Mouse (Mus musculus) lung, embryonic 14.5 days (tissue): ENCODE measurements at regions not wholly inside any gene's neighbourhood (a gene's known extent, or its start where the extent isn't known, plus 50 kb on each side); places are given as distances from the start of the nearest gene placed in this dataset.
"Not testable (repeated sequence)": the region's sequence is repeated elsewhere in the genome, so short reads cannot be mapped to it uniquely, and the experiment has no call there.

Source experiments
- ATAC-seq: fragments of 200-750 bp; cut with Nextera tagmentation; 2 replicates; pipeline ENCODE4 v1.8.0; 2017; ENCODE audit warnings: mild to moderate bottlenecking, moderate TSS enrichment, moderate library complexity; ENCODE audit not compliant: insufficient read depth
- DNase-seq: peaks from one replicate; pipeline ENCODE4 v3.0.0-alpha.2; 2015
- H3K27ac ChIP-seq: fragments of 300-500 bp; sonication (generic); 2 replicates; pipeline ENCODE4 v1.5.1; 2014; ENCODE audit warnings: low read depth, mild to moderate bottlenecking, moderate library complexity
- H3K27me3 ChIP-seq: fragments of 300-500 bp; sonication (generic); 2 replicates; pipeline ENCODE4 v1.6.1; 2014; ENCODE audit warnings: low read length, control low read depth; ENCODE audit not compliant: insufficient read depth
- H3K36me3 ChIP-seq: fragments of 300-500 bp; sonication (generic); 2 replicates; pipeline ENCODE4 v1.6.1; 2014; ENCODE audit warnings: control low read depth; ENCODE audit not compliant: insufficient read depth
- H3K4me1 ChIP-seq: fragments of 300-500 bp; sonication (generic); 2 replicates; pipeline ENCODE4 v1.6.1; 2014; ENCODE audit warnings: antibody characterized with exemption, control low read depth; ENCODE audit not compliant: insufficient read depth
- H3K4me2 ChIP-seq: fragments of 300-500 bp; sonication (generic); 2 replicates; pipeline ENCODE4 v1.6.1; 2014; ENCODE audit warnings: mild to moderate bottlenecking
- H3K4me3 ChIP-seq: fragments of 300-500 bp; sonication (generic); 2 replicates; pipeline ENCODE4 v1.5.1; 2014; ENCODE audit warnings: low read depth, low read length
- H3K9ac ChIP-seq: fragments of 300-500 bp; sonication (generic); 2 replicates; pipeline ENCODE4 v1.6.1; 2014
- H3K9me3 ChIP-seq: fragments of 300-500 bp; sonication (generic); 2 replicates; pipeline ENCODE4 v1.6.1; 2016; ENCODE audit warnings: low read depth, low read length, control low read depth
- CTCF ChIP-seq: IDR thresholded peaks from 2 replicates; pipeline ENCODE4 v1.5.1; 2016; ENCODE audit warnings: antibody characterized with exemption, low read depth
- WGBS: fragments of 180-500 bp; shearing (Covaris S2); extraction: QIAGEN DNeasy Blood & Tissue Kit; methylation state at CpG from one replicate; pipeline ENCODE4 v1.1.7; 2014; 5-methylcytosine and 5-hydroxymethylcytosine counted together

GRCm38 (mm10) chr7:58445781-58446180 is 210.2 kb upstream of the Atp10a start:
- Histone ChIP-seq H3K36me3 (no peaks in the 10 kb centered on the region), H3K27ac (no peak overlapping the region), H3K9ac (no peak overlapping the region), H3K4me1 (no peaks in the 10 kb centered on the region), H3K27me3 (no peaks in the 10 kb centered on the region), H3K4me3 (no peak overlapping the region), H3K9me3 (no peaks in the 10 kb centered on the region), H3K4me2 (no peak overlapping the region)
- DNase-seq = no peak
- TF ChIP-seq CTCF = no peak
- no peak for ATAC-seq
- WGBS = 68% methylated on average over 1 of the region's 1 CpGs

- Histone ChIP-seq H3K27ac (no peak overlapping the region), H3K9me3 (no peaks in the 10 kb centered on the region), H3K9ac (no peak overlapping the region), H3K4me3 (no peak overlapping the region), H3K4me1 (no peaks in the 10 kb centered on the region), H3K4me2 (no peak overlapping the region), H3K36me3 (no peaks in the 10 kb centered on the region), H3K27me3 (no peaks in the 10 kb centered on the region)
- no peak for TF ChIP-seq CTCF
- DNase-seq (no peak), ATAC-seq (no peak)
Observed at GRCm38 (mm10) chr7:58446261-58446660, 209.7 kb upstream of the Atp10a start.

DNA sequence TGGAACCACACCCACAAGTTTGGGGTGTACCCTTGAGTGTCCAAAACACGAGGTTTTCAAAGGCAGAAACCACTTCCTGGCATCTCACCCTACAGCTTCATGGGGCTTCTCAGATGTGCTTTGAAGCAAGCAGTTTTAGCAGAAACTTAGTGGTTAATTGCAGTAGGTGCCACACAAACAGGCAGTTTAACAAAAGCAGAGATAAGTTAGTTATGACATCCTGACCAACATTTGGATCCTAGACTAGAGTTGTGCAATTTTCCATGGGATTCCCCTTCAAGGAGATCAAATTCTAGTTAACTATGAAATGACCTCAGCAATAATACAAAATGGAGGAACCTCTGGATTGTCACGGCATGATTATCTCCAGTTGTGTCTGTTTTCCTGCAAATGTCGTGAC is 207.2 kb upstream of the Atp10a start:
- H3K4me1 ChIP-seq = no peaks in the 10 kb centered on the region
- H3K36me3 ChIP-seq = no peaks in the 10 kb centered on the region
- WGBS = 58% methylated on average over 3 of the region's 3 CpGs
- H3K27ac ChIP-seq = no peak overlapping the region
- H3K27me3 ChIP-seq = no peaks in the 10 kb centered on the region
- no peak for ATAC-seq
- no peak overlapping the region for H3K4me2 ChIP-seq
- no peak overlapping the region for H3K9ac ChIP-seq
- no peak overlapping the region for H3K4me3 ChIP-seq
- DNase-seq = no peak
- TF ChIP-seq CTCF = no peak
- no peaks in the 10 kb centered on the region for H3K9me3 ChIP-seq

DNA sequence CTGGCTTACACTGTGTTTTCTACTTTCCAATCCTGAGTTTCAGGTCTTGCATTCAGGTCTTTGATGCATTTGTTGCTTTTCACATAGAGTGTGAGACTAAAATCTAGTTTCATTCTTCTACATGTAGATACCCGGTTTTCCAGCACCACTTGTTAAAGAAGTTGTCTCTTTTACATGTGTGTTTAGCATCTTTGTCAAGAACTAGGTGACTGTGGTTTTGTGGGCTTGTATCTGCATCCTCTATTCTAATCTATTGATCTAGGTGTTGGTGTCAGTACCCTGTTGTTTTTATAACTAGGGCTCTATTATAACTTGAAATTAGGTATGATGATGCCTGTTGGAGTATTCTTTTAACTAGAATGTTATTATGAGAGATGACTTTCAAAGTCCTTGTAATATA is 204.0 kb upstream of the Atp10a start:
- Histone ChIP-seq H3K4me1 (no peaks in the 10 kb centered on the region), H3K4me3 (no peak overlapping the region), H3K4me2 (no peak overlapping the region), H3K27me3 (no peaks in the 10 kb centered on the region), H3K27ac (no peak overlapping the region), H3K9me3 (no peaks in the 10 kb centered on the region), H3K9ac (no peak overlapping the region), H3K36me3 (no peaks in the 10 kb centered on the region)
- ATAC-seq (no peak), DNase-seq (no peak)
- no peak for TF ChIP-seq CTCF
- WGBS = 52% methylated on average over 1 of the region's 1 CpGs

GRCm38 (mm10) chr7:58458146-58458545 is 197.8 kb upstream of the Atp10a start:
- H3K36me3 ChIP-seq, H3K4me3 ChIP-seq, H3K27ac ChIP-seq, H3K9me3 ChIP-seq, DNase-seq, H3K4me2 ChIP-seq, H3K9ac ChIP-seq, H3K27me3 ChIP-seq, H3K4me1 ChIP-seq, ATAC-seq: not testable (repeated sequence)
- WGBS = 90% methylated on average over 3 of the region's 3 CpGs

DNA sequence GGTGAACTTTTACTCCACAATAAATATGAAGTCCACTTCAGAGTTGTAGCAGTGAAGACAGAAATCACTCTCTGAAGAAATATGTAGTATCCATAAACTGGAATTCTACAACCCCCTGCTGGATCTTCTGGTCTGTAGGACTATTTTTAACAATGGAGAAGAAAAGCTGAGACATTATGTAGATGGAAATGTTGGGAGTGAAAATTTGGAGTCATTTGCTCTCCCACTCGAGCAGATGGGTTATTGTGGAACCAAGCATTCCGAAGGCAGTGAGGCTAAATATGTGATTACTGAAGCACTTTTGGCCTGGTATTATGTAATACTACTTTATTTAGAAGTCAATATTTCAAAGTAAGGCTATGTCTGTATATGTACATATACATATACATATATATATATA is 195.0 kb upstream of the Atp10a start:
- DNase-seq (no peak), ATAC-seq (no peak)
- no peak overlapping the region for H3K9ac ChIP-seq
- no peak overlapping the region for H3K4me2 ChIP-seq
- H3K4me1 ChIP-seq = no peaks in the 10 kb centered on the region
- H3K9me3 ChIP-seq = no peaks in the 10 kb centered on the region
- WGBS = 84% methylated on average over 2 of the region's 2 CpGs
- H3K4me3 ChIP-seq = no peak overlapping the region
- H3K27me3 ChIP-seq = no peaks in the 10 kb centered on the region
- no peak overlapping the region for H3K27ac ChIP-seq
- no peak for TF ChIP-seq CTCF
- no peaks in the 10 kb centered on the region for H3K36me3 ChIP-seq

GRCm38 (mm10) chr7:58473150-58473549 is 182.8 kb upstream of the Atp10a start:
- DNase-seq (no peak), ATAC-seq (no peak)
- Histone ChIP-seq H3K4me3 (no peak overlapping the region), H3K36me3 (no peaks in the 10 kb centered on the region), H3K4me1 (no peaks in the 10 kb centered on the region), H3K9me3 (no peaks in the 10 kb centered on the region), H3K9ac (no peak overlapping the region), H3K27ac (no peak overlapping the region), H3K4me2 (no peak overlapping the region), H3K27me3 (no peaks in the 10 kb centered on the region)
- TF ChIP-seq CTCF = no peak
- 39% methylated on average over 3 of the region's 3 CpGs for WGBS

- no peak for TF ChIP-seq CTCF
- Histone ChIP-seq H3K36me3 (no peaks in the 10 kb centered on the region), H3K9ac (no peak overlapping the region), H3K27me3 (no peaks in the 10 kb centered on the region), H3K4me2 (no peak overlapping the region), H3K4me3 (no peak overlapping the region), H3K9me3 (no peaks in the 10 kb centered on the region), H3K4me1 (no peaks in the 10 kb centered on the region), H3K27ac (no peak overlapping the region)
- ATAC-seq = no peak
- peak; percentile 1 for DNase-seq
- 60% methylated on average over 2 of the region's 2 CpGs for WGBS
Observed at GRCm38 (mm10) chr7:58475139-58475538, 180.8 kb upstream of the Atp10a start.
